Mouse (Mus musculus) kidney, adult 11 months (tissue): ENCODE results near the gene Fcor.

Experiments
- DNase-seq: peaks from one replicate; pipeline ENCODE4 v3.0.0; 2022

The Fcor gene

DNA sequence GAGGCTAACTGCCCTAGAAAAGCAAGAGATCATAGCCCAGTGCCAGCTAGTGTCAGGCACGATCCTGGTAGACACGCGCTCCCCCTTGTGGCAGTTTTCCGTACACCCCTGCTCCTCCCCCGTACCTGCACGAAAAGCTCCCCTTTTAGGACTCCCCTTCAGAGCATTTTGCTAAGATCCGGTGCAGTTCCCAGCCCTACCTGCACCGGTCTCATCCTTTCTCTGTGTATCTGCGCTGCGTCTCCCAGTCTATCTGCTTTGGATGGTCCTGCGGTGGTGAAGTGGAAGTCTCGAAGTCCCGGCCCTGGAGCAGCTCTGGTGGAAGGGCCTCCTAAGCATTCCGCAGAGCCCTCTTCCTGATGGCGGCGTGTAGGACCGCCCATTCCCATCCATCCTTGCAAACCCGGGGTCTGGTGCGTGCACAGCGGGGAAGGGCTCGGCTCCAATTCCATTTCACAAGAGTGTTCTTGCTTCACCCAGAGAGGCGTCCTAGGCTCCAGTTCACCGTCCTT lies at the start of gene Fcor:
Gene Fcor (minus strand): TSS at position 383 of the 512 bp plus-strand sequence.
- DNase-seq: peak; percentile 78

DNA sequence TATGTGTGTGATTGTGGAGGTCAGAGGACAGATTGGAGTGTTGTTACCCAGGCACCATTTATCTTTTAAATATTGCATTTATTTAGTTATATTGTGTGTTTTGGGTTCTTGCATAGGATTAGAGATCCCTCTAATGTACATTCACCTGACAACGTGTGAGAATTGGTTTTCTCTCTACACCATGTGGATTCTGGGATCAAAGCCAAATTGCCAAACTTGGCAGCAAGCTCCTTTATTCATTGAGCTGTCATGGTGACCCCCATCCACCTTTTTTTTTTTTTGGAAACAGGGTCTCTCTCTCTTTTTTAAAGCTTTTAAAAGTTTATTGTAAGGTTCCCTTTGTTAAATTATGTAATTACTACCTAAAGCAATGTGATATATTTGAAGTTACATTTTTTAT lies 48.9 kb upstream of the Fcor start:
- DNase-seq: no peak

- DNase-seq: no peak
Measured at GRCm38 (mm10) chr8:3720551-3720950, 48.4 kb upstream of the Fcor start, which contains the start of gene Clec4g. TSS of gene Clec4g (minus strand) at chr8:3720651.

DNA sequence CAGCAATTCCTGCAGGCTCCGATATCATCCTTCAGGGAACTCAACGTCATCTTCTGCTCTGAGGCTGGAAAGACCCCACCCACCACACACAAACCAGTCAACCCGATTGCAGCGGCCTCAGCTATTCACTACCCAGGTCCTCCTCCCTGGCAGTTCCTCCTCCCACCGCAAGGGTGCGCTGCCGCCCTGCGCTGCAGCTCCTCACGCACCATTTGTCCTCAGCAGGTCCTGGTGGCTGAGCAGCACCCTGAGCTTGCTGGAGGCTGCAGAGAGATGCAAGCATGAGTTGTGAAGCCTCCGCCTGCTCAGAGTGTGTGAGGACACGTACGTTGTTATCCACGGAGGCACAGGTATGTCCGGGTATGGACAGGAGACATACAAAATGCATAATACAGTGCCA lies 46.4 kb upstream of the Fcor start:
- peak; percentile 43 for DNase-seq

DNA sequence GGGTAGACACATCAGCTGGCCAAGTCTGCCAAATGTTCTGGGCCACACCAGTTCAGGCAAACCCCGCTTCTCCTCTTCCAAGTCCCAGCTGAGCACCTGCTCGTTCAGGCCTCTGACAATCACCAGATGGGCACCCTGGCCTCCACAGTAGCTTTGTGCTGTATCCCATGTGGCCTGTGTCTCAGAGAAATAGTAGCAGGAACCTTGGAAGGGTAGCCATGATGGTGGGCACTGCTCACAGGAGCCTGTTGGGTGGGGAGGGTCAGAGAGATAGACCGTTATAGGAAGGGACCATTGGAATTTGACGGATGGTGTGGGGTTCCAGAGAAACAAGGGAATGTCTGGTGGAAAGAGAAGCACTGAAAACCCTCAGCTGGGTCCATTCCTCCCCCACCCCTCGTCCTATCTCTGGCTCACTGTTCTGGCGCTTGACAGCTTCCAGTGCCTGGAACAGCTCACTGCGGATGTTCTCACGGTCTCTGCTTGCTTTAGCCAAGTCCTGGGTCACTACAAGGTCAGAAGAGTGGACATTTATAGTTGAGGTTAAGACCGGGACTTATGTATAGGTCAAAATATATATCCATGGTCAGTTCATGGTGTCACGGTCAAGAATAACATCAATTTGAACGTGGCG lies 45.3 kb upstream of the Fcor start:
- no peak for DNase-seq

- DNase-seq: no peak
Measured at GRCm38 (mm10) chr8:3711646-3712045, 39.5 kb upstream of the Fcor start.

- no peak for DNase-seq
Measured at GRCm38 (mm10) chr8:3710312-3710711, 38.1 kb upstream of the Fcor start.

- DNase-seq: no peak
Measured at GRCm38 (mm10) chr8:3707611-3708010, 35.4 kb upstream of the Fcor start.

GRCm38 (mm10) chr8:3705711-3706110 lies 33.5 kb upstream of the Fcor start:
- no peak for DNase-seq

GRCm38 (mm10) chr8:3701491-3701890 lies 29.3 kb upstream of the Fcor start:
- DNase-seq: no peak

GRCm38 (mm10) chr8:3694121-3694520 lies 22.0 kb upstream of the Fcor start, which contains the start of gene Fcer2a:
TSS of gene Fcer2a (minus strand) at chr8:3694175.
- DNase-seq: no peak

GRCm38 (mm10) chr8:3690774-3691173 lies 18.6 kb upstream of the Fcor start:
- no peak for DNase-seq

DNA sequence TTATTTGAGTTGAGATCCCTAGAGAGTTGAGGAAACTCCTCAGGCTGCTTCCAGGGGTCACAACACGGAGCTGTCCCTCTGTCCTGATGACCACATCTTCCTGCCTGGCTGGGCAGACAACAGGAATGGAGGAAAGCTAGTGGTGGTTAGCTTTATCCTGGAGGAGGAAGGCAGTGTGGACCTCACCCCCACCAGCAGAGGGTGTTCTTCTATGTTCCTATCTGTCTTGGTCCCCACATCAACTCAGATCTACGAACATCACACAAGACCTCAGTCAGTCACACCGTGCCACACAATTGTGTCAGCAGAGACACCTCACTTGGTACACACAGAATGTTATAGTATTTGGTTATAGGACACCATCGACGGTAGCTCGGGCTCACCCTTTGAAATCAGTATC lies 15.4 kb upstream of the Fcor start:
- DNase-seq: no peak

DNA sequence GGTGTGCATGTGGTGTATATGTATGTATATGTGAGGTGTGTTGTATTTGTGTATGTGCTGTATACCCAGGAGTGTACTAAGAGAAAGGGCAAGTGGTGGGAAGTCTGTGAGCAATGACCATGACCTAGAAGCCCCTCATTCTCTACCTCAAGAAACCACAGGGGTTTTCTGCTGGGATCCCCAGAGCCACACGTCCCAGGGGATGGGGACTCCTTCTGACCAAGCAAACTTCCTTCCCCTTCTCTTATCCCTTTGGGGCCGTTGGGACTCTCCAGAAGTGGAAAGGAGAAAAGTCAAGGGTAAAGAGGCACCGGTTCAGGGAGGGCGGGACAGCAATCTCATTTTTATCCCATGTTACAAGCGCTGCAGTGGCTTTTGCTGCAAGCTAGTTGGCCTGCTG lies 13.3 kb upstream of the Fcor start:
- no peak for DNase-seq

DNA sequence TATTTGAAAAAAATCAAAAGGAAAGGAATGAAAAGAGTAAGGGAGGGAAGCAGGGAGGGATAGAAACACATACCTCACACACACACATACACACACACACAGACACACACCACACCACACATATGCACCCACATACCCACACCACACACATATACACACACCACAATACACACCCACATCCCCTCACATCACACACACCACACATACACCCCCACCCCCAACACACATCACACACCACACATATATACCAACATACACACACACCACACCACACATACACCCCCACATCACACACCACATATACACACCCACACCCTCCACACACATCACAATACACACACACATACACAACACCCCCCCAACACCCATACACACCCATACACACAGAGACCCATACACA lies 12.4 kb upstream of the Fcor start:
- no peak for DNase-seq

- DNase-seq: no peak
Measured at GRCm38 (mm10) chr8:3683408-3684176, 11.4 kb upstream of the Fcor start.

GRCm38 (mm10) chr8:3682435-3682834 lies 10.3 kb upstream of the Fcor start:
- no peak for DNase-seq

GRCm38 (mm10) chr8:3679656-3680055 lies 7.5 kb upstream of the Fcor start:
- no peak for DNase-seq

- no peak for DNase-seq
Measured at GRCm38 (mm10) chr8:3679236-3679635, 7.1 kb upstream of the Fcor start.

GRCm38 (mm10) chr8:3678831-3679230 lies 6.7 kb upstream of the Fcor start:
- no peak for DNase-seq

GRCm38 (mm10) chr8:3676993-3677579 lies 4.9 kb upstream of the Fcor start:
- DNase-seq: no peak

DNA sequence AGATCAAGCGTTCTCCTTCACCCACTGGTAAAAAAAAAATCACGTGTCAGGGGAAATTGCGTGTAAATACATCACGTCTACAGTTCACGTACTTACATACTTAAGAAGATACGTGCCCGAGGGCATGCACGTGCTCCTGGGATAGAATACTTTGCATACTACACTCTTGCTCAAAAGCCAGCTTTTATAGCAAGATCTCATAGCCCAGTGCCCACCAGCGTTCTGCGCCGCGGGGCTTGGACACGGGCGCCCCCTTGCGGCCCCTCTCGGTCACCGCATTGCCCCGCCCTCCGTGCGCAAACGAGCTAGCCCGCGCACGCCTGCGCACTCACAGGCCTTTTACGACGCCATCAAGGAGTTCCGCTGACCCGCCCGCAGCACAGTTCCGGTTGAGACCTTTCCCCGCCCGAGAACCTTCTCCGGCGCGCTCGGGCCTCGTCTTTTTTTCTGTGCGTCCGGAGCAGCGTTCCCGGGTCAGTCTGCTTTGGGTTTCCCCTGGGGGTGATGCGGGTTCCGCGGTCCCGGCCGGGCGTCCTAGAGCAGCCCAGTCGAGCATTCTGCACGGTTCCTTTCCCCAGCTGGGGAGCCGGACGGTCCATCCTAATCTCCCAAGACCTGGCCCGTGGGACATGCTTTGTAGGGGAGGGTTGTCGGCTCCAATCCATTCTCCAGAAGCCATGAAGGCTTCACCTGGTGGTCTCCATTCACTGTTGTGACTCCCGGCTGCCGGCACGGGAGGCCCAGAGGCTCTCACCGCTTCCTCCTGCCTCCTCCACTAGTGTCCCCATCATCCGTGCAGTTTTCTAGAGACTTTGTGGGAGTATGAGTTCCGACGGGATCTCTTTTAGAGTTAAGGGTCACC lies 4.2 kb upstream of the Fcor start, which contains the start of gene Trappc5:
Gene Trappc5 (plus strand): TSS at position 169 of the 862 bp plus-strand sequence.
- DNase-seq: peak; percentile 92

GRCm38 (mm10) chr8:3674671-3675070 lies 2.5 kb upstream of the Fcor start:
- DNase-seq: no peak
